Mouse (Mus musculus) midbrain, embryonic 10.5 days (tissue): ENCODE measurements around the gene Snapc2. TPM values are rescaled to one million over a fixed set of nuclear protein-coding genes. Genes with fewer than 3 reads are reported as not detected.

Experiments used
- polyA plus RNA-seq: library from polyadenylated mRNA; unstranded; fragments of >200 nt; fragmentation: Nextera tagmentation; extraction: Ambion mirVana; gene quantifications from 2 replicates; pipeline ENCODE4 v1.2.1, GENCODE M21; 2016

Gene Snapc2
- polyA plus RNA-seq, 1 experiment from 2014 or later: 68.0 TPM

Other genes with a start within 250 kb of the Snapc2 start
- gene Cd209f, start 147.2 kb upstream of the Snapc2 start, polyA plus RNA-seq: not detected in 2 replicates
- not detected in 2 replicates for gene Cd209g, start 119.0 kb upstream of the Snapc2 start, polyA plus RNA-seq
- gene Evi5l, start 86.5 kb upstream of the Snapc2 start, polyA plus RNA-seq: 24.9 and 38.1 TPM in 2 replicates
- gene Prr36, start 35.6 kb upstream of the Snapc2 start, polyA plus RNA-seq: 10.8 and 18.6 TPM in 2 replicates
- gene Lrrc8e, start 26.3 kb upstream of the Snapc2 start, polyA plus RNA-seq: 0.19 TPM in 2 replicates
- gene Map2k7, start 14.3 kb upstream of the Snapc2 start, polyA plus RNA-seq: 31.5 and 39.0 TPM in 2 replicates
- gene Gm49320, start 14.2 kb upstream of the Snapc2 start, polyA plus RNA-seq: 0.43 and 1.3 TPM in 2 replicates
- gene Tgfbr3l, start 4.9 kb upstream of the Snapc2 start, polyA plus RNA-seq: 2.6 and 3.6 TPM in 2 replicates
- gene Ctxn1, start 6.2 kb downstream of the Snapc2 start, polyA plus RNA-seq: 122 and 148 TPM in 2 replicates
- gene Timm44, start 22.8 kb downstream of the Snapc2 start, polyA plus RNA-seq: 61.9 and 66.9 TPM in 2 replicates
- gene Ccl25, start 72.1 kb downstream of the Snapc2 start, polyA plus RNA-seq: 23.2 and 24.5 TPM in 2 replicates
- 339 and 364 TPM in 2 replicates for gene Elavl1, start 72.3 kb downstream of the Snapc2 start, polyA plus RNA-seq
- gene Cers4, start 239.9 kb downstream of the Snapc2 start, polyA plus RNA-seq: 11.8 and 18.1 TPM in 2 replicates